Mouse (Mus musculus): Measurements from ENCODE around the gene Plk3.

- TF ChIP-seq CTCF (IDR thresholded peaks at IDR 0.05; ENCODE audit: borderline replicate concordance, insufficient read depth, low read depth, low read length) = no peak
- TF ChIP-seq POLR2A (IDR thresholded peaks at IDR 0.05; ENCODE audit: borderline replicate concordance, insufficient read depth, low read length) = no peak
These were observed 23.5 kb downstream of the Plk3 start for GRCm38 (mm10) chr4:117110249-117110648.
